Mouse (Mus musculus) lung, postnatal 10 days (tissue): Measurements from ENCODE around the gene Palmd.
A peak's percentile ranks its signal among the peaks of the same experiment; 100 is the strongest.

Experiments used
- DNase-seq: peaks from one replicate; pipeline ENCODE4 v3.0.0; 2021

The Palmd gene

GRCm38 (mm10) chr3:116955061-116955460 lies 13.7 kb downstream of the Palmd start:
- no peak for DNase-seq

DNA sequence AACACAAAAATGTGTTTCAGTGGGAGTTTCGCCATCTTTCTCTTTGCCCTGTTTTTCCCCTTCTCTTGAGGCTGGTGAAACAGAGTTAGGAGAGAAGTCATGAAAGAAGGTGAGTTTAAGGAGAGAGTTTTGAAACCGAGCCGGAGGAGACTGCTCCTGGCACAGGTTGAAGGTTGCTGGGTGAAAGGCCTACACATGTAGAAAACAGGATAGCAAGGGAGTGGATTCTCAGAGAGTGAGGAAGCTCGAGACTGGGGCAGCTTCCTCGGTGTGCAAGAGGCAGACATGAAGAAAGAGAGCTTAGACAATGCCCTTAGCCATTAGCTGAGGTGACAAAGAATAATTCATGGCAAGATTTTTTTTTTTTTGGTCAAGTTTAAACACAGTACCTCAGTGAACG lies 15.4 kb downstream of the Palmd start:
- no peak for DNase-seq

GRCm38 (mm10) chr3:116952242-116952899 lies 16.4 kb downstream of the Palmd start:
- DNase-seq, result peak; percentile 21

GRCm38 (mm10) chr3:116951489-116951888 lies 17.3 kb downstream of the Palmd start:
- DNase-seq, result no peak

- peak; percentile 29 for DNase-seq
Observed at GRCm38 (mm10) chr3:116950665-116951115, 18.1 kb downstream of the Palmd start.

DNA sequence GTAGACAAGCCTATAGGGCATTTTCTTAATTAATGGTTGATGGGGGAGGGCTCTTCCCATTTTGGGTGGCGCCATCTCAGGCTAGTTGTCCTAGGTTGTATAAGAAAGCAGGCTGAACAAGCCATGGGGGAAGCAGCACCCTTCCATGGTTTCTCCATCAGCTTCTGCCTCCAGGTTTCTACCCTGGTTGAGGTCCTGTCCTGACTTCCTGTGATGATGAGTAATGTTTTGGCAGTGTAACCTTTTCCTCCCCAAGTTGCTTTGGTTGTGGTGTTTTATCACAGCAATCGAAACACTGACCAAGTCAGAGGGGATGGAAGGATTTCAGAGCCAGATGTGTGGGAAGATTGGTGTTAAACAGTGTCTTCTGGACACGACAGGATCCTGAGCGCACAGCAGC lies 22.3 kb downstream of the Palmd start:
- DNase-seq, result no peak

DNA sequence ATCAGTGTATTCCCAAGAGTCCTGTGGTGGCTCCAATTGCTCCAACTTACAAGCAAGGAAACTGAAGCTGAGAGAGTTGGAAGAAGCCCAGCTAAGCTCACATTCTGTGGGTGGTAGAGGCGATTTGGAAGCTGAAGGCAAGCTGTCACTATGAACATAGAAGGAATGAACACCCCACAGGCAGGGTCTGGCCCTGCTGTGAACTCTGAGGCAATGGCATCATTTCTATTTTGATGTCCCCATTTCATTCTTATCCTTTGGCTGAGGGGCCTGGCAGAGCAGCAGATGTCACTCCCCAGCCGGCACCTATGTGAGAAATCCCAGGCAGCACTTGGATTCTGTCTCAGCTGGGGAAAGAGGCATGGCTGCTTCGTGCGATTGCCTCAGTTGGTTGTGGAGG lies 25.4 kb downstream of the Palmd start:
- DNase-seq, result peak; percentile 48

DNA sequence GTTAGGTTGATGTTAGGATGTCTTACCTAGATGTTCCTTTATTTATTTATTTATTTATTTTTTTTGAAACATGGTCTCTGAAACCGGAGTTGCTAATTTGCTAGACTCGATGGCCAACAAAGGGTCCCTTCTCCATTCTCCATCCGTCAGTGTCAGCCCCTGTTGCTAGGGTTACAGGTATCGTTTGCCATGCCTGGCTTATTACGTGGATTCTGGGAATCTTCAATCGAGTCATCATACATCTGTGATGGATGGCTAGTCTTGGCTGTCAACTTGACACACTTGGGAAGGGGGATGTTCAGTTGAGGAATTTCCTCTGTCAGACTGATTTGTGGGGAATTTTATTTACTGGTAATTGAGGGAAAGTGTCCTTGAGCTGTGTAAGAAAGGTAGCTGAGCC lies 26.0 kb downstream of the Palmd start:
- DNase-seq, result no peak

DNA sequence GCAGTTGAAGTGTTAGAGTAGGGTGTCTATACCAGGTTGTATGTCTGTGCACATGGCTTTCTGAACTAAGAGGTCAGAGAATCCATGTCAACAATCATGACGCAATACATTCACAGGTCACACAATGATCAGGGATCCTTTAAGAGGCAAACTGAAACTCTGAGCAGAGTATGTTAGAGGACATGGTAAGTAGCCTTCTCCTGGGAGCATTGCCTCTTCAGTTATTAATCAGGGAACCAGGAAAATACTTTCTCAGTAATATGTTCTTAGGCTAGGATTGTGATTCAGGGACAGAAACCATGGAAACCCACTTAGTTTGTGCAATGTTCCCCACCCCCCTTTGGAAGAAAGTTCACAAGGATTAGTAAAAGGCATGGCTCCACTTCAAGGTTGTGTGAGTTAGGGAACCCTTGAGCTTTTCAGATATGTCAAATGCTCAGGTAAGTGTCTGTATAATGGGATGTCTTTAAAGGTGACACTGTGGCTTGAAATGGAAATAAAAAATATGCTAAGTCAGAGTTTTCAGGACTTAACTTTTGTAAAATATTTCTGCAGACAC lies 27.1 kb downstream of the Palmd start:
- no peak for DNase-seq

- DNase-seq, result peak; percentile 36
Observed at GRCm38 (mm10) chr3:116940804-116941558, 27.8 kb downstream of the Palmd start.

GRCm38 (mm10) chr3:116936934-116937691 lies 31.7 kb downstream of the Palmd start:
- DNase-seq, result no peak

- DNase-seq, result no peak
Observed at GRCm38 (mm10) chr3:116933158-116933557, 35.6 kb downstream of the Palmd start.

GRCm38 (mm10) chr3:116928994-116929393 lies 39.8 kb downstream of the Palmd start:
- peak; percentile 65 for DNase-seq

DNA sequence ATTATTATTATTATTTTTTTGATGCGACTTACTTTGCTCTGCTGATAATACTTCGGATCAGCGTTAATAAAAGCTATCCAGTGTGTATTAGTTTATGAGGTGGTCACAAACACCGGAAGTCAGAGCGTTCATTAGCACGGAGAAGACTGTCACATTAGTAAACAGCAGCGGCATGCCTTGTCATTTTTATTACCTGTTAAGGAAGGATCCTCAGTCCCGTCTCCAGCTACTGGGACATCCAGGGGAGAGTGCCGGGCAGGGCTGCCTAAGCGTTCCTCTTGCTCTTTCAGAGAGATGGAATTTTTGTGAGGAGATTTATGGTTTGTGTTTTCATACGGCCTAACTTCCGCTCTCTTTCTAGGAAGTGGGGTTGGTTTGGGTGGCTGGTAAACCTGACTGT lies 45.7 kb downstream of the Palmd start:
- DNase-seq, result no peak

DNA sequence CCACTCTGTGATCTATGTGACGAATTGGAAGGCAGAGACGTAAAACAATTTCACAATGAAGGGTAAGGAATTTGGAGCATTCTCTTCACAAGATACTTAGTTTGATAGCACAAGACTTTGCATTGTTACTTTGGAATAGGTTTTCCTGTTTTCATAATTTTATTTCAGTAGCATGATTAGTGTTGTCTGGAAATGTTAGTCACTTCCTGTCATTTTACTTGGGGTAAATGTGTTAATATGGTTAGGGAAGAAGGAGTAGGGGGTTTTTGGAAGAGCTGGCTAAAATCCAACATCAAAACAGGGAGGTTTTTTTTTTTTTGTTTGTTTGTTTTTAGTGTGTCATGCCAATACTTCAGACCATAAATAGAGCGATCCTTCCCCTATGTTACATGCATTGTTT lies 47.3 kb downstream of the Palmd start:
- no peak for DNase-seq

- DNase-seq, result no peak
Observed at GRCm38 (mm10) chr3:116917016-116917415, 51.8 kb downstream of the Palmd start.

- DNase-seq, result peak; percentile 25
Observed at GRCm38 (mm10) chr3:116914931-116915330, 53.9 kb downstream of the Palmd start.

GRCm38 (mm10) chr3:116914374-116914773 lies 54.4 kb downstream of the Palmd start:
- no peak for DNase-seq

GRCm38 (mm10) chr3:116906596-116906995 lies 62.2 kb downstream of the Palmd start:
- DNase-seq, result no peak

- DNase-seq, result peak; percentile 28
Observed at GRCm38 (mm10) chr3:116905898-116906297, 62.9 kb downstream of the Palmd start.

DNA sequence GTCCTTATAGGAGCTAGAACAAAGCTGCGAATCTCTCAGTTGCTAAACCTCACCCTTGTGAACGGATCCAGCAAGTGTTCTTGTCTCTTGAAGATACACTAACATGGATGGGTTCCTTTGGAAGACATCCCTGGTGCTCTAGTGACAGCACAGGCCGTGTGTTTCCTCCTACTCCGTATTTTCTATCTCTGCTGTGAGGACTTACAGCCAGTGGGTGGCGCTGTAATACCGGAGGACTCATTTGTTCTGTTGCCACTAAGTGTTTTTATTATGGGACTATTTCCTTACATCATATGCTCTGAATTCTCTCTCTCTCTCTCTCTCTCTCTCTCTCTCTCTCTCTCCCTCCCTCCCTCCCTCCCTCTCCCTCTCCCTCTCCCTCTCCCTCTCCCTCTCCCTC lies 64.6 kb downstream of the Palmd start:
- peak; percentile 80 for DNase-seq

GRCm38 (mm10) chr3:116892872-116893271 lies 75.9 kb downstream of the Palmd start:
- no peak for DNase-seq

- DNase-seq, result no peak
Observed at GRCm38 (mm10) chr3:116892206-116892563, 76.6 kb downstream of the Palmd start.
